Mouse (Mus musculus): Measurements from ENCODE around the gene S100a3.

GRCm38 (mm10) chr3:90512948-90513642 is 47.3 kb upstream of the S100a3 start:
- TF ChIP-seq EP300 (IDR thresholded peaks at IDR 0.05; ENCODE audit: low read depth) (no peak), CTCF (IDR thresholded peaks at IDR 0.05; ENCODE audit: low read depth) (no peak)
